Mouse (Mus musculus) embryonic facial prominence, embryonic 15.5 days (tissue): ENCODE measurements around the gene Plxdc2. TPM values are rescaled to one million over a fixed set of nuclear protein-coding genes. Genes with fewer than 3 reads are reported as not detected.

Experiments used
- ATAC-seq: fragments of 200-750 bp; cut with Nextera tagmentation; 2 replicates; pipeline ENCODE4 v1.8.0; 2017; ENCODE audit warnings: low read depth, moderate TSS enrichment; ENCODE audit not compliant: insufficient number of reproducible peaks, low FRiP score, low TSS enrichment
- H3K27ac ChIP-seq: fragments of 300-500 bp; sonication (generic); replicated peaks from 2 replicates; pipeline ENCODE4 v1.5.1; 2015; ENCODE audit warnings: mild to moderate bottlenecking, inconsistent platforms
- H3K27me3 ChIP-seq: fragments of 300-500 bp; sonication (generic); 2 replicates; pipeline ENCODE4 v1.6.1; 2015; ENCODE audit warnings: inconsistent platforms
- H3K36me3 ChIP-seq: fragments of 300-500 bp; sonication (generic); 2 replicates; pipeline ENCODE4 v1.6.1; 2015; ENCODE audit warnings: mild to moderate bottlenecking, inconsistent platforms
- H3K4me1 ChIP-seq: fragments of 300-500 bp; sonication (generic); 2 replicates; pipeline ENCODE4 v1.6.1; 2015; ENCODE audit warnings: inconsistent platforms
- H3K4me2 ChIP-seq: fragments of 300-500 bp; sonication (generic); replicated peaks from 2 replicates; pipeline ENCODE4 v1.6.1; 2015; ENCODE audit warnings: mild to moderate bottlenecking, inconsistent platforms
- H3K4me3 ChIP-seq: fragments of 300-500 bp; sonication (generic); replicated peaks from 2 replicates; pipeline ENCODE4 v1.5.1; 2015; ENCODE audit warnings: mild to moderate bottlenecking, inconsistent platforms
- H3K9ac ChIP-seq: fragments of 300-500 bp; sonication (generic); 2 replicates; pipeline ENCODE4 v1.6.1; 2015; ENCODE audit warnings: inconsistent platforms
- H3K9me3 ChIP-seq: fragments of 300-500 bp; sonication (generic); replicated peaks from 2 replicates; pipeline ENCODE4 v1.6.1; 2016; ENCODE audit warnings: inconsistent platforms
- WGBS: fragments of 180-500 bp; shearing (Covaris S2); methylation state at CpG from one replicate; pipeline ENCODE4 v1.1.7; 2015; 5-methylcytosine and 5-hydroxymethylcytosine counted together
- polyA plus RNA-seq: library from polyadenylated mRNA; unstranded; fragments of >200 nt; fragmentation: Nextera tagmentation; extraction: Ambion mirVana; gene quantifications from 2 replicates; pipeline ENCODE4 v1.2.1, GENCODE M21; 2015

Plxdc2 gene
- polyA plus RNA-seq, 1 experiment from 2014 or later: 46.3 TPM

DNA sequence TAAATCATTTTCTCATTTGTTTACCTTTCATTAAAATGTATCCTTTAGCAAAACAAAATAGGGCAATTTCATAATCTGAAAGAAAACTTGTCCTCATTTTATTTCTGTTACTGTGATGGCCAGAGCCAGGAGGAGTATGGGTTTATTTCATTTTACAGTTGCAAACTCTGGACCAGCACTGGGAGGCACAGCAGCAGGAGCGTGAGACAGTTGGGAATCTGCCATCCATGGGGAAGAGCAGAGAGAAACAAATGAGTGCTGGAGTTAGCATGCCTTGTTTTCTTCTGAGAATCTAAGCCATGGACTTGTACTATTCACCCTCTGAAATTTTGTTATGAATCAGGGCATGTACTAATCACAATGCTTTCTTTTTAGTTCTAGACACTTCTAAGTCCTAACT, 328.4 kb downstream of the Plxdc2 start:
- Histone ChIP-seq H3K4me1 (no peaks in the 10 kb centered on the region), H3K36me3 (no peaks in the 10 kb centered on the region), H3K4me2 (no peak overlapping the region), H3K27ac (no peak overlapping the region), H3K27me3 (no peaks in the 10 kb centered on the region), H3K4me3 (no peak overlapping the region), H3K9ac (no peak overlapping the region), H3K9me3 (no peaks in the 10 kb centered on the region)
- WGBS: 80% methylated on average over 1 of the region's 1 CpGs
- no peak for ATAC-seq

DNA sequence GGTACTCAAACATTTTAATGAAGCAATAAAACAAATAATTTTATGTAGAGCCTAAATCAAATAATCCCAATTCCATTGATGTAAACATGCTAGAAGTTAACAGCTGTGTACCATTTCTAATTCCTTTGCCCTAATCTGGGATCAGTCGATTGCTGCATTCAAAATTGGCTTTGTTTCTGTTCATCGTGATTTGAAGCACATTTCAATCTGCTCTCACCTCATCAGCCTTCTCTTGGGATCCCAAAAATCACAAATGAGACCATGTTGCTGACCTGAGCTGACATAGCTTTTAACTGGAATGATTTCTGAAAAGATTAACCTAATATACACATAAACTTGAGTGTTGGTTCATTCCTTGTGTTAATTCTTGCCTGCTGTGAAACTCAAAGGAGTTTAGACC, 340.3 kb downstream of the Plxdc2 start:
- Histone ChIP-seq H3K4me1 (no peaks in the 10 kb centered on the region), H3K36me3 (no peaks in the 10 kb centered on the region), H3K27ac (no peak overlapping the region), H3K4me2 (no peak overlapping the region), H3K4me3 (no peak overlapping the region), H3K9me3 (no peaks in the 10 kb centered on the region), H3K9ac (no peak overlapping the region), H3K27me3 (no peaks in the 10 kb centered on the region)
- no peak for ATAC-seq
- WGBS: 44% methylated on average over 2 of the region's 2 CpGs

DNA sequence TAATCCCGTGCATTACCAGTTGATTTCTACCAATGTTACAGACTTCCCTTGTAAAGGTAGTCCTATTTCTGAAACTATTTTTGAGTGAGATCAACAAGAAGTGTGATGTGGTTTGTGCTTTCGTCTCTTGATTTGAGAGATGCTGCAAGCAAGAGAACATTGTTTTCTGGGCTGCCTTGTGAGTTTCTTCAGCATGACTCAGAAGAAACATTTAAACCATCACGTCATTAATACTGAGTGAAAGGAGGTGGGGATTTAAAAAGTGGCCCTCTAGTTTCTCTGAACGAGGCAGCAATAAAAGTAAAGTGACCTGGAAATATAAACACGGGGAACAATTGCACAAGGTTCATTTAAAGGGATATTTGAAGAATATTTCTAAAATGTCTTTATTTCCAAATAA, 341.1 kb downstream of the Plxdc2 start:
- H3K9me3 ChIP-seq: no peaks in the 10 kb centered on the region
- no peak overlapping the region for H3K27ac ChIP-seq
- 73% methylated on average over 5 of the region's 5 CpGs for WGBS
- H3K4me1 ChIP-seq: no peaks in the 10 kb centered on the region
- no peak overlapping the region for H3K4me2 ChIP-seq
- ATAC-seq: no peak
- no peak overlapping the region for H3K4me3 ChIP-seq
- H3K27me3 ChIP-seq: no peaks in the 10 kb centered on the region
- no peaks in the 10 kb centered on the region for H3K36me3 ChIP-seq
- H3K9ac ChIP-seq: no peak overlapping the region

DNA sequence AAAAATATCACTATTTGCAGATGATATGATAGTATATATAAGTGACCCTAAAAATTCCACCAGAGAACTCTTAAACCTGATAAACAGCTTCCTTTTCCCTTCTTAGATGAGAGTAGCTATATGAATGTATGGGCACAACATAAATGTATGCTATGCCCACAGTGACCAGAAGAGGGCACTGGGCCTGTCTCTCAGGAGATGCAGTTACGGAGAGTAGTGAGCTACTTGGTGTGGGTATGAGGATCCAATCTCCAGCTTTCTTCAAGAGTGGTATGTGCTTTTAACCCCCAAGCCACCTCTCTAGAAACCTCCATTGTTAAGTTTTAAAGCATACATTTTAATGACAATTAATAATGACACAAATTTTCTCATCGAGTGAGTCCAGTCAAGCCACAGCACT, 350.1 kb downstream of the Plxdc2 start:
- ATAC-seq: no peak
- H3K36me3 ChIP-seq: no peaks in the 10 kb centered on the region
- no peaks in the 10 kb centered on the region for H3K4me1 ChIP-seq
- H3K9me3 ChIP-seq: no peaks in the 10 kb centered on the region
- no peak overlapping the region for H3K4me2 ChIP-seq
- no peaks in the 10 kb centered on the region for H3K27me3 ChIP-seq
- H3K4me3 ChIP-seq: no peak overlapping the region
- 86% methylated on average over 2 of the region's 2 CpGs for WGBS
- H3K27ac ChIP-seq: no peak overlapping the region
- no peak overlapping the region for H3K9ac ChIP-seq

DNA sequence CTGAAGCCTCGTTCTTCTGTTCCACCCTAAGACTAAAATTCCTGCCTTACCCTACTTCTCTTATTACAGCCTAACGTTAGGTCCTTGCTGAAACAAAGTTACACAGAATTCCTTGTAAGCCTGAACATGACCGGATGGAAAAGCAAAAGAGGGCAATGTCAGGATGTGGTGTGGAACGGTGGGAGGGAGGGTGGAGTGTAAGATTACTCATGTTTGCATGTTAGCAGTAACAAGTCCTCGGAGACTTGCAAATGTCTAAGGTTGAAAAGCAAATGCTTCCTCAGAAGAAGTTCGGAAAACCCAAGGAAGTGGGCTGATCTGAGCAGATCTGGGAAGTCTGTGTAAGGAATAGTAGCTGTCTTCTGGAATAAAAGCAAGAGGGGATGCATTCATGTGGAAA, 353.8 kb downstream of the Plxdc2 start:
- no peaks in the 10 kb centered on the region for H3K27me3 ChIP-seq
- no peak overlapping the region for H3K27ac ChIP-seq
- H3K4me1 ChIP-seq: no peaks in the 10 kb centered on the region
- no peak overlapping the region for H3K4me3 ChIP-seq
- H3K9me3 ChIP-seq: no peaks in the 10 kb centered on the region
- ATAC-seq: no peak
- H3K9ac ChIP-seq: no peak overlapping the region
- no peak overlapping the region for H3K4me2 ChIP-seq
- H3K36me3 ChIP-seq: no peaks in the 10 kb centered on the region
- WGBS: 16% methylated on average over 6 of the region's 6 CpGs

DNA sequence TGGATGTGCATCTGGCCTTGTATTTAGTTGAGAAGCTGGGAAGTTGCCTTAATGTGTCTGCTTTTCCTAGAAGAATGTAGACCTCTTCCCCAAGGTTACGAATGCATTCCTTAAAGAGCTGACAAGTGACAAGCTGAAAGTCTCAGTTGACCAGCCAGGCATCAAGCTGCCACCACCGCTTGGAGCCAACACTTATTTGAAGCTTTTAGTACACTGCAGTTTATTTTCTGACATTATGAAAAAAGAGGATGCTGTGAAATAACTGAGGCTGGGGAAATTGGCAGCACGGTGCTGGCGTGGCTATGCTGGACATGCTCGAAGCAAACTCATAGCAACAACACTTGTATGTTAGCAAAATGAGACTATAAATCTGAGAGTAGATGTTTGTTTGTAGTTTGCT, 374.9 kb downstream of the Plxdc2 start:
- Histone ChIP-seq H3K9me3 (no peaks in the 10 kb centered on the region), H3K4me2 (no peak overlapping the region), H3K4me3 (no peak overlapping the region), H3K27ac (no peak overlapping the region), H3K9ac (no peak overlapping the region), H3K36me3 (no peaks in the 10 kb centered on the region), H3K4me1 (no peaks in the 10 kb centered on the region), H3K27me3 (no peaks in the 10 kb centered on the region)
- WGBS: 81% methylated on average over 5 of the region's 5 CpGs
- ATAC-seq: no peak

DNA sequence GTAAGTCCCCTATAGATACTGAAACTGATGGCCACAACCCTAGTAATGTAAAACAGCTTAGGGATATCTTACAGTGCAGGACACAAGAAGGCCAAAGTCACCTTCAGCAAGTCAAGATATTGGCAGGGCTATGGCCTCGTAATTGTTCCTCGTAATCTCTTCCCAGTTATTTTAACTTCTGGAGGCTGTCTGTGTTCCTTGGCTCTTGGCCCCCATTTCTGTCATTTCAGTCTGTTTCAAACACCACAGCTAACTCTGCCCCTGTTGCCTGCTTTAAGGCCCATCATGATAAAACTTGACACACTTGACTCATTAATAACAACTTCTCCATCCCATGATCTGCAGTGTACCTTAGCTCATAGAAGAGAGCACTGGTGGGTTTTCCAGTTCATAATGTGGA, 378.3 kb downstream of the Plxdc2 start:
- no peak overlapping the region for H3K4me3 ChIP-seq
- no peak overlapping the region for H3K4me2 ChIP-seq
- no peaks in the 10 kb centered on the region for H3K4me1 ChIP-seq
- no peak overlapping the region for H3K9ac ChIP-seq
- H3K9me3 ChIP-seq: no peaks in the 10 kb centered on the region
- ATAC-seq: no peak
- no peak overlapping the region for H3K27ac ChIP-seq
- no peaks in the 10 kb centered on the region for H3K36me3 ChIP-seq
- WGBS: 91% methylated on average over 2 of the region's 2 CpGs
- no peaks in the 10 kb centered on the region for H3K27me3 ChIP-seq

GRCm38 (mm10) chr2:16738241-16738640, 382.1 kb downstream of the Plxdc2 start:
- no peaks in the 10 kb centered on the region for H3K4me1 ChIP-seq
- H3K36me3 ChIP-seq: no peaks in the 10 kb centered on the region
- no peak overlapping the region for H3K4me3 ChIP-seq
- H3K27me3 ChIP-seq: no peaks in the 10 kb centered on the region
- H3K4me2 ChIP-seq: no peak overlapping the region
- WGBS: 20% methylated on average over 8 of the region's 8 CpGs
- H3K9ac ChIP-seq: no peak overlapping the region
- 0 out of 2 replicates have a peak, but pooled peaks have one; percentile 57 for ATAC-seq
- H3K9me3 ChIP-seq: no peaks in the 10 kb centered on the region
- no peak overlapping the region for H3K27ac ChIP-seq

- H3K9ac ChIP-seq: no peak overlapping the region
- H3K9me3 ChIP-seq: no peaks in the 10 kb centered on the region
- H3K4me3 ChIP-seq: no peak overlapping the region
- 71% methylated on average over 3 of the region's 3 CpGs for WGBS
- H3K27ac ChIP-seq: no peak overlapping the region
- H3K27me3 ChIP-seq: no peaks in the 10 kb centered on the region
- no peak overlapping the region for H3K4me2 ChIP-seq
- ATAC-seq: no peak
- no peaks in the 10 kb centered on the region for H3K4me1 ChIP-seq
- H3K36me3 ChIP-seq: no peaks in the 10 kb centered on the region
Measured at GRCm38 (mm10) chr2:16741813-16742212, 385.7 kb downstream of the Plxdc2 start.

- Histone ChIP-seq H3K27ac (no peak overlapping the region), H3K9me3 (no peaks in the 10 kb centered on the region), H3K4me1 (no peaks in the 10 kb centered on the region), H3K36me3 (no peaks in the 10 kb centered on the region), H3K27me3 (no peaks in the 10 kb centered on the region), H3K9ac (no peak overlapping the region), H3K4me3 (no peak overlapping the region), H3K4me2 (no peak overlapping the region)
- no peak for ATAC-seq
- WGBS: 78% methylated on average over 3 of the region's 3 CpGs
Measured at GRCm38 (mm10) chr2:16743568-16743967, 387.5 kb downstream of the Plxdc2 start.

DNA sequence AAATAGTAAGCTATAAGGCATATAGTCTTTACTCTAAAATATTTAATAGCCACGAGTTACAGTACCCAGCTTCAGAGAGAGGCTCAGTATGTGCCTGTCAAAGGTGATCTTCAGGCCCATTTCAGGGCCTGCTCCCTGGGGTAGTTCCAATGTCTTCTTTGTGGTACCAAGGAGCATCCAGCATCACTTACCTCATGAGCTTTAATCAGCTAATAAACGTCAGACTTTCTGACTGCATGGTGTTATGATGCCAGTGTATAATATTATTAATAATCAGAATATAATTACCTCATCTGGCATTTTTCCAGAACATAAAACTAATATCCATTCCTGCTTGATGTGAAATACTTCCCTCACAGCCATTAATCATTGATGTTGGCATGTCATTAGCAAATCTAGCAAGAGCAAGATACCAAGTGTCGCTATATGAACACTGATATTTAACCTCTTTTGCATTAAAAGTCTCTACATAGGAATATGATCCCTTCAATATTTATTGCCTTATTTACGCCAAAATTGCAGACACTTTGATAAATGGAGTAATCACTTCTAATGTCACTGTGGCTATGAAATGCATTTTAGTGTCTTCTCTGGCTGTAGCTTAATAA, 393.3 kb downstream of the Plxdc2 start:
- no peak overlapping the region for H3K4me2 ChIP-seq
- no peak for ATAC-seq
- H3K27me3 ChIP-seq: no peaks in the 10 kb centered on the region
- WGBS: 83% methylated on average over 4 of the region's 4 CpGs
- H3K9me3 ChIP-seq: no peaks in the 10 kb centered on the region
- H3K27ac ChIP-seq: no peak overlapping the region
- H3K36me3 ChIP-seq: no peaks in the 10 kb centered on the region
- no peak overlapping the region for H3K9ac ChIP-seq
- no peak overlapping the region for H3K4me3 ChIP-seq
- H3K4me1 ChIP-seq: no peaks in the 10 kb centered on the region

- no peaks in the 10 kb centered on the region for H3K27me3 ChIP-seq
- H3K36me3 ChIP-seq: no peaks in the 10 kb centered on the region
- H3K9me3 ChIP-seq: no peaks in the 10 kb centered on the region
- ATAC-seq: no peak
- no peak overlapping the region for H3K4me3 ChIP-seq
- H3K4me1 ChIP-seq: no peaks in the 10 kb centered on the region
- WGBS: 46% methylated on average over 2 of the region's 2 CpGs
- H3K4me2 ChIP-seq: no peak overlapping the region
- no peak overlapping the region for H3K9ac ChIP-seq
- H3K27ac ChIP-seq: no peak overlapping the region
Measured at GRCm38 (mm10) chr2:16757158-16757557, 401.1 kb downstream of the Plxdc2 start.
